ENCODE assay signal across 9 mouse cellular contexts in the genomic region with DNA sequence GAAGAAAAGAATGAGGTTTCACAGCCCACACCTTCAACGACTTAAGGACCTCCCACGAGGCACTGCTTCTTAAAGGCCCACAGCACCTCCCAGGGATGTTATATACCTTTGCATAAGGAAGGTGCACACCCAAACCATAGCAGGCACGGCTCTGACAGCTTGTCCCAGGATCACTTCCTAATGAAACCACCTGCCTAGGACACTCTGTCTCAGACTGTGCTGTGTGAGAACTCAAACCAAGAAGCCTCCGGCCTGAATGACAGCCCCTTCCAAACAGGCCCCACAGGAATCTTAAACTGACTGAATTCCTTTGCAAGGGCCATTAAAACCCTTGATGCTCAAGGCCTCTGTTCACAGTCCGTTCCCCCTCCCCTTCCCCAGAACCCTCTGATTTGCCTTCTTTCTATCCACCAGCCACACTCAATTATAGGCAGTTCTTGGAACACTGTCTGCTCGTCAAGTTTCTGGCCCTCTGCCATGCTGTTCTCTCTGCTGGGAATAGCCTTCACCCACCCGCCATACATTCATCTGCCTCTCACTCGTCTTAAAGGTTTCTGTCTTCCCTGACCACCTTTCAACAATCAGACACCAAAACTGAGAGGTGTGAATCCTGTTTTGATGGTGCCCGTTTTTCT. TPM values are rescaled to one million over a fixed set of nuclear protein-coding genes. Genes with fewer than 3 reads are reported as not detected.
DNase-seq lines count a peak whose midpoint lies in the region; ATAC-seq lines count a peak whose summit lies in the region.
"Had no signal": no experiment of that assay in that cellular context is flagged by ENCODE, and none has a peak within 500 bp of the region (broad histone marks: within the 10 kb centered on the region; RNA-seq: fewer than 3 reads in every experiment).

No protein-coding gene starts in this region.

- H3K9me3 ChIP-seq in heart, embryonic 10.5 days, result no peaks in the 10 kb centered on the region
- no peaks in the 10 kb centered on the region for H3K9me3 ChIP-seq in heart, embryonic 12.5 days (replicated peaks)
- H3K9me3 ChIP-seq: megakaryocyte, embryonic 14.5 days had no signal

- no peak overlapping the region for H3K4me2 ChIP-seq in heart, embryonic 12.5 days

- 54% methylated on average over 9 of the region's 9 CpGs for WGBS in heart, embryonic 10.5 days
- WGBS in heart, embryonic 12.5 days, result 43% methylated on average over 9 of the region's 9 CpGs

- ATAC-seq in heart, embryonic 12.5 days (ENCODE audit: insufficient number of reproducible peaks, low FRiP score), result no peak
- ATAC-seq in monocyte, adult 5-6 weeks (replicated peaks; ENCODE audit: insufficient number of reproducible peaks, low FRiP score, low TSS enrichment, poor library complexity, severe bottlenecking), result no peak

- intact Hi-C loops in left cerebral cortex, postnatal 25 days (cut with DNase I), result loop anchor here (2.0 kb wide), 1 partner anchor 51 kb away; the partner anchor contains the start of gene Stim2

- H3K27me3 ChIP-seq in heart, embryonic 10.5 days (ENCODE audit: insufficient read depth, poor library complexity, severe bottlenecking), result no peaks in the 10 kb centered on the region
- peaks cover 7% of the 10 kb centered on the region; the same call in 1 of the 2 replicates for H3K27me3 ChIP-seq in heart, embryonic 12.5 days (replicated peaks)
- H3K27me3 ChIP-seq: megakaryocyte, embryonic 14.5 days had no signal

- no peak overlapping the region for H3K4me3 ChIP-seq in heart, embryonic 10.5 days
- H3K4me3 ChIP-seq in heart, embryonic 12.5 days, result no peak overlapping the region

- no peak overlapping the region for H3K9ac ChIP-seq in heart, embryonic 12.5 days

- H3K36me3 ChIP-seq in heart, embryonic 10.5 days, result no peaks in the 10 kb centered on the region
- H3K36me3 ChIP-seq in heart, embryonic 12.5 days, result no peaks in the 10 kb centered on the region

- H3K27ac ChIP-seq in heart, embryonic 10.5 days, result no peak overlapping the region
- no peak overlapping the region for H3K27ac ChIP-seq in heart, embryonic 12.5 days (ENCODE audit: poor library complexity, severe bottlenecking)

- peaks cover 9% of the 10 kb centered on the region for H3K4me1 ChIP-seq in heart, embryonic 10.5 days
- peaks cover 25% of the 10 kb centered on the region for H3K4me1 ChIP-seq in heart, embryonic 12.5 days (replicated peaks)

- DNase-seq in heart, embryonic 10.5 days (ENCODE audit: low spot score), result peak; percentile 68
- DNase-seq in 3T3-L1 (ENCODE audit: low read depth, low spot score), result peak; percentile 35
- peak; percentile 68 for DNase-seq in brain, adult 2 months (ENCODE audit: low read depth, low spot score)
- peak; percentile 60 to 71 for DNase-seq in left cerebral cortex, postnatal 25 days (ENCODE audit: low spot score in 2 of 2)
- no peak for DNase-seq in urinary bladder, postnatal 36 days (ENCODE audit: low spot score in 2 of 2)
- no peak for DNase-seq in thymus, postnatal 36 days

RNA-seq across cellular contexts. Expression of gene Stim2, which starts 50.6 kb away (rescaled TPM):
- polyA plus RNA-seq in heart, embryonic 10.5 days (2016; fragmentation: Nextera tagmentation; extraction: Ambion mirVana), result 12.5 and 15.2 TPM in 2 replicates
- 15.7 and 17.9 TPM in 2 replicates for polyA plus RNA-seq in heart, embryonic 12.5 days (2016; fragmentation: Nextera tagmentation; extraction: Ambion mirVana)
- 10 to 100 TPM; 69.1 to 69.9 TPM for total RNA-seq in left cerebral cortex, postnatal 25 days (2021)
- total RNA-seq in monocyte, adult 5-6 weeks (2017), result 49.7 to 63.6 TPM (median 59.8 TPM) in 3 replicates

Comparison
In these comparisons a context has a peak if more than half of its experiments do, and no peak if none do; other contexts are left out.
1. DNase-seq: peak in heart, embryonic 10.5 days (single experiment), 3T3-L1 (single experiment), brain, adult 2 months (single experiment) and left cerebral cortex, postnatal 25 days (2 of 2); none in urinary bladder, postnatal 36 days (0 of 2) and thymus, postnatal 36 days (0 of 2).